Mouse (Mus musculus): ENCODE results near the gene A530064D06Rik. TPM values are rescaled to one million over a fixed set of nuclear protein-coding genes. Genes with fewer than 3 reads are reported as not detected.

Gene A530064D06Rik
- polyA plus RNA-seq, 1 experiment from 2014 or later = not detected

DNA sequence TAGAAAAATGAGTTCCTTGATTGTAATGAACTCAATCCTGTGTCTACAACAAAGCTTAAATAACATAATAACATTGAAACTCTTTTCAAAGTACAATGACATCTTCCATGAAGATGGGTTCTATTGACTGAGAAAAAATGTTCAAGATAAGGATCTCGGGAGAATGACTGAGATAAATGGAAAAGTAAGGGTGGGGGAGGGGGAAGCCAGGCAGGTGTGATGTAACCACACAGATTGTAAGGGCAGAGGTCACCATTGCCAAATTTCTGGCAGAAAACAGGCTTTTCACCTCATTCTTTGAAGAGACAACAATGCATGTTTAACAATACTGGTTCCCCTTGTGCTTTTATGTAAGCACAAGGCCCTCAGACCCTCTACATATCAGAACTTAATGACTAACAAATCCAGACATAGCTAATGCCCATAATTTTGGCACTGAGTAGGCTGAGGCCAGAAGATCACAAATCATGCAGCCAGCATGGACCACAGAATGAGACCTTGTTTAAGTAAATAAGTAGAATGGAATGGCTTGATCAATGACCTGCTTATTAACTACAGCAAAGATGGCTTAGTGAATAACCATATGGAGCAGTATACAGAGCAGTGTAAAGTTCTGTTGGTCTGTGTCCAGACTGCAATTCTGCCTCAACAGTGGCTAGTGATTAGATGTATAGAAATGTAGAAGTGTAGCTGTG lies 9.5 kb downstream of the A530064D06Rik start:
- Histone ChIP-seq H3K9ac (no peak overlapping the region), H3K4me1 (ENCODE audit: insufficient read depth) (no peaks in the 10 kb centered on the region), H3K27me3 (ENCODE audit: insufficient read depth, low read length) (no peaks in the 10 kb centered on the region), H3K4me3 (ENCODE audit: low read depth, low read length) (no peak overlapping the region), H3K9me3 (ENCODE audit: low read depth, low read length) (no peaks in the 10 kb centered on the region), H3K4me2 (no peak overlapping the region), H3K27ac (ENCODE audit: low read depth) (no peak overlapping the region), H3K36me3 (ENCODE audit: insufficient read depth) (no peaks in the 10 kb centered on the region)
- no peak for TF ChIP-seq CTCF (IDR thresholded peaks at IDR 0.05; ENCODE audit: low read depth)
- DNase-seq (no peak), ATAC-seq (ENCODE audit: insufficient read depth) (no peak)
- 39% methylated on average over 1 of the region's 1 CpGs for WGBS

DNA sequence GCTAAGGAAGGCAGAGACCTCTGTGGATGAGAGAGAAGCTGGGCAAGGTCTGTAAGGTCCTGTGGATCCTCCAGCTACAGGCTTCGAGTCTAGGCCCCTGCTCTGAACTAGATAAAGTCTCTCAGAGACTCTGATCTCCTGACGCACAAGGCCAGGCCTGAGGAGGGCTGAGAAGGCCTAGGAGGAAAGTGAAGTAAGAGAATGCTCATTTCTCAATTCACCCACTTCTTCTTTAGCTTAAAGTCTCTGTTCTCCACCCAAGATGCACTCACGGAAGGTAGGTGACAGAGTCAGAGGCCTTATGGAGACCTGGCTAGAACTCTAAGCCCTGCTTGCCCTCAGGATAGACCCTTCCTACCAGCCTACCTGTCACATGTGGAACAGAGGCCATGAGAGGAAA lies 21.0 kb downstream of the A530064D06Rik start, which contains the start of gene 9830107B12Rik:
TSS of gene 9830107B12Rik (minus strand) at position 149 of the 400 bp plus-strand sequence.
- H3K36me3 ChIP-seq (ENCODE audit: insufficient read depth) = no peaks in the 10 kb centered on the region
- ATAC-seq (ENCODE audit: insufficient read depth) (no peak), DNase-seq (no peak)
- no peaks in the 10 kb centered on the region for H3K4me1 ChIP-seq (ENCODE audit: insufficient read depth)
- H3K4me2 ChIP-seq = no peak within 1 kb of the TSS
- no peak within 1 kb of the TSS for H3K27ac ChIP-seq (ENCODE audit: low read depth)
- TF ChIP-seq CTCF (IDR thresholded peaks at IDR 0.05; ENCODE audit: low read depth) = no peak
- no peak within 1 kb of the TSS for H3K9ac ChIP-seq
- no peak within 1 kb of the TSS for H3K4me3 ChIP-seq (ENCODE audit: low read depth, low read length)
- H3K27me3 ChIP-seq (ENCODE audit: insufficient read depth, low read length) = no peaks in the 10 kb centered on the region
- no peaks in the 10 kb centered on the region for H3K9me3 ChIP-seq (ENCODE audit: low read depth, low read length)
- 59% methylated on average over 3 of the region's 3 CpGs for WGBS

DNA sequence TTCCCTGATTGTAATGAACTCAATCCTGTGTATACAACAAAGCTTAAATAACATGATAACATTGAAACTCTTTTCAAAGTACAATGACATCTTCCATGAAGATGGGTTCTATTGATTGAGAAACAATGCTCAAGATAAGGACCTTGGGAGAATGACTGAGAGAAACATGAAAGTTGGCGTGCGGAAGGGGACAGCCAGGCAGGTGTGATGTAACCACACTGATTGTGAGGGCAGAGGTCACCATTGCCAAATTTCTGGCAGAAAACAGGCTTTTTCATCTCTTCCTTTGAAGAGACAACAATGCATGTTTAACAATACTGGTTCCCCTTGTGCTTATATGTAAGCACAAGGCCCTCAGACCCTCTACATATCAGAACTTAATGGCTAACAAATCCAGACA lies 34.3 kb downstream of the A530064D06Rik start:
- ATAC-seq (ENCODE audit: insufficient read depth) = no peak
- TF ChIP-seq CTCF (IDR thresholded peaks at IDR 0.05; ENCODE audit: low read depth) = no peak
- Histone ChIP-seq H3K27ac (ENCODE audit: low read depth) (no peak overlapping the region), H3K36me3 (ENCODE audit: insufficient read depth) (no peaks in the 10 kb centered on the region), H3K9me3 (ENCODE audit: low read depth, low read length) (no peaks in the 10 kb centered on the region), H3K4me2 (no peak overlapping the region), H3K4me3 (ENCODE audit: low read depth, low read length) (no peak overlapping the region), H3K27me3 (ENCODE audit: insufficient read depth, low read length) (no peaks in the 10 kb centered on the region), H3K4me1 (ENCODE audit: insufficient read depth) (no peaks in the 10 kb centered on the region), H3K9ac (no peak overlapping the region)
- WGBS = 71% methylated on average over 2 of the region's 2 CpGs
- DNase-seq = no peak

DNA sequence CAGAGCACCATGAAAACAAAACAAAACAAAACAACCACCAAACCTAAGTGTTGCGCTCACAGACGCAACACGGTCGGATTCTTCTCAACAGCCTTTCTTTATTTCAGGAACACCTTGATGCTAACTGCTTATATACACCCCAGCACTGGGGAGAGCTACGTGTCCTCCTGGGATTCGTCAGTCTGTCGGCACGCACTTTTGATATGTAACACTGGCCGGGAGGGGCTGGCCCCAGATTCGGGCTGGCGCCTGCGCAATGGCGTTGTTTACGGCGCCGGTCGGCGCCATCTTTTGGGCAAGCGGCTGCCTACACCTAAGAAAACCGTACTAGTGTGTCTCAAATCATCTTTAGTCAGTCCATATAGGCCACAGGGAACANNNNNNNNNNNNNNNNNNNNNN lies 46.6 kb downstream of the A530064D06Rik start:
- Histone ChIP-seq H3K4me2 (no peak overlapping the region), H3K4me3 (ENCODE audit: low read depth, low read length) (no peak overlapping the region), H3K27me3 (ENCODE audit: insufficient read depth, low read length) (no peaks in the 10 kb centered on the region), H3K36me3 (ENCODE audit: insufficient read depth) (no peaks in the 10 kb centered on the region), H3K27ac (ENCODE audit: low read depth) (no peak overlapping the region), H3K4me1 (ENCODE audit: insufficient read depth) (no peaks in the 10 kb centered on the region), H3K9me3 (ENCODE audit: low read depth, low read length) (no peaks in the 10 kb centered on the region), H3K9ac (no peak overlapping the region)
- TF ChIP-seq CTCF (IDR thresholded peaks at IDR 0.05; ENCODE audit: low read depth) = no peak
- ATAC-seq (ENCODE audit: insufficient read depth) (no peak), DNase-seq (no peak)
- WGBS = 90% methylated on average over 20 of the region's 20 CpGs

DNA sequence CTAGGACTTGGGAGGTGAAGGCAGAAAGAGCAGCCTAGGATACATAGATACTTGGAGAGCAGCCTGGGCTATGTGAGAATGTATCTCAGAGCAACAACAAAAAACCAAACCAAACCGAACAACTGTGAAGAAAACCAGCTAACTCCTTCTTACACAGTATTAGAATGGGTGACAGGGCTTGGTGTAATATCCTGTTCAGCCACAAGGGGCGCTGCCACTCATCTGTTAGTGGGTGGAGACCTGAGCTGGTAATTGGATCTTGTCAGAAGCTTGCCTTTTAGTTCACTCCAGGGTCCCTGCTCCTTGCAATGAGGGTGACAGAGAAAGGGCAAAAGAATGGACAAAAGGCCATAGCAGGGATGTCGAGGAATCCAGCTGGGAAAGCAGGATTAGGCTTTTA lies 47.4 kb downstream of the A530064D06Rik start:
- Histone ChIP-seq H3K27ac (ENCODE audit: low read depth) (no peak overlapping the region), H3K36me3 (ENCODE audit: insufficient read depth) (no peaks in the 10 kb centered on the region), H3K27me3 (ENCODE audit: insufficient read depth, low read length) (no peaks in the 10 kb centered on the region), H3K9me3 (ENCODE audit: low read depth, low read length) (no peaks in the 10 kb centered on the region), H3K4me1 (ENCODE audit: insufficient read depth) (no peaks in the 10 kb centered on the region), H3K4me3 (ENCODE audit: low read depth, low read length) (no peak overlapping the region), H3K9ac (no peak overlapping the region), H3K4me2 (no peak overlapping the region)
- DNase-seq (peak; percentile 92), ATAC-seq (ENCODE audit: insufficient read depth) (peak; percentile 76)
- 22% methylated on average over 3 of the region's 3 CpGs for WGBS
- TF ChIP-seq CTCF (IDR thresholded peaks at IDR 0.05; ENCODE audit: low read depth) = peak; percentile 97

DNA sequence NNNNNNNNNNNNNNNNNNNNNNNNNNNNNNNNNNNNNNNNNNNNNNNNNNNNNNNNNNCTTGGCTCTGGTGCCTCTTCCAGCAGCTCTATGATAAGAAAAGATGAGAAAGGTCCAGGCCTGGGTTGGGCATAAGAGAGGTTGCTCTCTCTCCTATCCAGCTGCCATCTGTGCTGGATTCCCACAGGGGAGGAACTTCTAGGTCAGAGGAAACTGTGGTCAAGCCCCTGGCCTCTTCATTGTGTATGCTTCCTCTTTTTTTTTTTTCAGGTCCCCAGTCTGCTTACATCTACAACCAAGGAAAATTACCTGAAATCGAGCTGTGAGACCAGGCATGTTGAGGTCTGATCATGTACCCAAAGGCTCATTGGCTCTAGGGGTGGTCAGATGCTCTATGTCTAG lies 48.5 kb downstream of the A530064D06Rik start:
- DNase-seq (no peak), ATAC-seq (ENCODE audit: insufficient read depth) (no peak)
- Histone ChIP-seq H3K4me3 (ENCODE audit: low read depth, low read length) (no peak overlapping the region), H3K9ac (no peak overlapping the region), H3K9me3 (ENCODE audit: low read depth, low read length) (no peaks in the 10 kb centered on the region), H3K4me1 (ENCODE audit: insufficient read depth) (no peaks in the 10 kb centered on the region), H3K36me3 (ENCODE audit: insufficient read depth) (no peaks in the 10 kb centered on the region), H3K27ac (ENCODE audit: low read depth) (no peak overlapping the region), H3K27me3 (ENCODE audit: insufficient read depth, low read length) (no peaks in the 10 kb centered on the region), H3K4me2 (no peak overlapping the region)
- TF ChIP-seq CTCF (IDR thresholded peaks at IDR 0.05; ENCODE audit: low read depth) = no peak
- 69% methylated on average over 1 of the region's 1 CpGs for WGBS

DNA sequence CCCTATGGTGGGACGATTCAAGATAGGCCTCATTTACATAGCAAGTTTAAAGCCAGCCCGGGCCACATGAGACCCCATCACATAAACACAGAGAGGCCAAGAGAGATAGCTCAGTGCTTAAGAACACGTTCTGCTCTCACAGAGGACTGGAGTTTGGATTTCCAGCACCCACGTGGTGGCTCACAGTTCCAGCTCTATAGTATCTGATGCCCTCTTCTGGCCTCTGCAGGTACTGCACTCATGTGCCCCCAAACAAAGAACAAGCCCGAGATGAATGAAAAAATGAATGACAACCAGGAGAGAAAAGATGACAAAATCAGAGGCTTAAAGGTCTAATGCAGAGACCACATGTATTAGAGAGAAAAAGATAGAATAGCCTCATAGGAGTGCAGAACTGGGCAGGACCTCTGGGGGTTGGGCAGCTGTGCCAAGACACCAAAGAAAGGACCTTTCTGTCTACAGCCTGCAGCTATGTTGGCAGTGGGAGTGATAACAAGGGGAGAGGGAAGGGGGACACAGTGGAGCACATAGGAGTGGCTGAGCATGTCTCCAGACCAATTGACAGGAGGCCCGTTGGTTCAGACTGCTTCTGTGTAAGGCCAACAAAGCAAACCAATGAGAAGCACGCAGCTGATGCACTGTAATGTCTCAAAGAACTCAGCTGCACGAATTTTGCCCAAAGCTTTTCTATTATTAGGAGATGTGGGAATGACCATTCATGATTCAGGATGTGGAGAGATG lies 56.4 kb downstream of the A530064D06Rik start:
- no peaks in the 10 kb centered on the region for H3K27me3 ChIP-seq (ENCODE audit: insufficient read depth, low read length)
- no peak overlapping the region for H3K4me3 ChIP-seq (ENCODE audit: low read depth, low read length)
- no peak for ATAC-seq (ENCODE audit: insufficient read depth)
- H3K27ac ChIP-seq (ENCODE audit: low read depth) = no peak overlapping the region
- DNase-seq = peak; percentile 70
- H3K36me3 ChIP-seq (ENCODE audit: insufficient read depth) = no peaks in the 10 kb centered on the region
- H3K9ac ChIP-seq = no peak overlapping the region
- WGBS = 43% methylated on average over 8 of the region's 8 CpGs
- no peak overlapping the region for H3K4me2 ChIP-seq
- no peaks in the 10 kb centered on the region for H3K4me1 ChIP-seq (ENCODE audit: insufficient read depth)
- TF ChIP-seq CTCF (IDR thresholded peaks at IDR 0.05; ENCODE audit: low read depth) = peak; percentile 70
- no peaks in the 10 kb centered on the region for H3K9me3 ChIP-seq (ENCODE audit: low read depth, low read length)

Data from lung, embryonic 14.5 days (tissue).